Mouse (Mus musculus) midbrain, embryonic 11.5 days (tissue): Measurements from ENCODE around the gene Ppt1. TPM values are rescaled to one million over a fixed set of nuclear protein-coding genes. Genes with fewer than 3 reads are reported as not detected.

Experiments
- ATAC-seq: fragments of 200-750 bp; cut with Nextera tagmentation; 2 replicates; pipeline ENCODE4 v1.8.0; 2017; ENCODE audit warnings: moderate TSS enrichment, moderate library complexity; ENCODE audit not compliant: low FRiP score
- DNase-seq: peaks from one replicate; pipeline ENCODE4 v3.0.0; 2015; ENCODE audit warnings: low spot score; ENCODE audit errors: missing footprints
- H3K27ac ChIP-seq: fragments of 300-500 bp; sonication (generic); 2 replicates; pipeline ENCODE4 v1.5.1; 2014; ENCODE audit warnings: low read depth, low read length
- H3K27me3 ChIP-seq: fragments of 300-500 bp; sonication (generic); 2 replicates; pipeline ENCODE4 v1.6.1; 2014; ENCODE audit warnings: mild to moderate bottlenecking, low read length, moderate library complexity, mixed read lengths; ENCODE audit not compliant: control insufficient read depth, insufficient read depth
- H3K36me3 ChIP-seq: fragments of 300-500 bp; sonication (generic); 2 replicates; pipeline ENCODE4 v1.6.1; 2014; ENCODE audit warnings: mild to moderate bottlenecking, low read length, moderate library complexity, mixed read lengths; ENCODE audit not compliant: control insufficient read depth, insufficient read depth
- H3K4me1 ChIP-seq: fragments of 300-500 bp; sonication (generic); 2 replicates; pipeline ENCODE4 v1.6.1; 2014; ENCODE audit warnings: low read length; ENCODE audit not compliant: control insufficient read depth, insufficient read depth
- H3K4me2 ChIP-seq: fragments of 300-500 bp; sonication (generic); 2 replicates; pipeline ENCODE4 v1.6.1; 2014; ENCODE audit warnings: mild to moderate bottlenecking, moderate library complexity
- H3K4me3 ChIP-seq: fragments of 300-500 bp; sonication (generic); 2 replicates; pipeline ENCODE4 v1.5.1; 2014; ENCODE audit warnings: low read depth, low read length
- H3K9ac ChIP-seq: fragments of 300-500 bp; sonication (generic); 2 replicates; pipeline ENCODE4 v1.6.1; 2014; ENCODE audit warnings: low read length
- H3K9me3 ChIP-seq: fragments of 300-500 bp; sonication (generic); 2 replicates; pipeline ENCODE4 v1.6.1; 2016; ENCODE audit warnings: low read length; ENCODE audit not compliant: control insufficient read depth
- WGBS: fragments of 180-500 bp; shearing (Covaris S2); extraction: QIAGEN DNeasy Blood & Tissue Kit; methylation state at CpG from one replicate; pipeline ENCODE4 v1.1.7; 2014; 5-methylcytosine and 5-hydroxymethylcytosine counted together
- polyA plus RNA-seq: library from polyadenylated mRNA; unstranded; fragments of >200 nt; fragmentation: Nextera tagmentation; extraction: Ambion mirVana; gene quantifications from 2 replicates; pipeline ENCODE4 v1.2.1, GENCODE M21; 2014

Ppt1 gene
- polyA plus RNA-seq, 1 experiment from 2014 or later: 63.7 TPM

DNA sequence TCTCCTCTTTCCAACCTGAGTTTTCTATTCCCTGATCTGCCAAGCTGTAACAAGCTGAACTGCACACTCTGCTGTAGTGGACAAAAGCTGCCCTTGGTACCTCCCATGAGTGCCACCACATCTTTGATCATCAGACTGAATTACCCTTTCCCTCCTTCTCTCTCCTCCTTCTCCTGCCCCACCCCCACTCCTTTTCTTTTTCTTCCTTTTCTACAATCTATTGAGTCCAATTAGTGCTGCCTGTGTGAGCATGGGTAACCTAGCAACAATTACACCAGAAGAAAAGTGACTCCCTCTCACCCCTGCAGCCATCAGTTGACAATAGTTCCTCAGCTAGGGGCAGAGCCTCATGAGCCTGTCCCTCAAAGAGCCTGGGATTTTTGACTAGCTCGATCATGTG is 4.2 kb upstream of the Ppt1 start:
- H3K4me1 ChIP-seq: peaks cover 17% of the 10 kb centered on the region; the same call in 1 of the 2 replicates
- 24% methylated on average over 1 of the region's 1 CpGs for WGBS
- peak overlapping the region; percentile 69; the same call in 1 of the 2 replicates for H3K27ac ChIP-seq
- no peak overlapping the region for H3K9ac ChIP-seq
- no peaks in the 10 kb centered on the region for H3K27me3 ChIP-seq
- H3K9me3 ChIP-seq: no peaks in the 10 kb centered on the region
- ATAC-seq (peak; percentile 83), DNase-seq (peak; percentile 90)
- no peaks in the 10 kb centered on the region for H3K36me3 ChIP-seq
- H3K4me2 ChIP-seq: no peak overlapping the region
- H3K4me3 ChIP-seq: no peak overlapping the region

DNA sequence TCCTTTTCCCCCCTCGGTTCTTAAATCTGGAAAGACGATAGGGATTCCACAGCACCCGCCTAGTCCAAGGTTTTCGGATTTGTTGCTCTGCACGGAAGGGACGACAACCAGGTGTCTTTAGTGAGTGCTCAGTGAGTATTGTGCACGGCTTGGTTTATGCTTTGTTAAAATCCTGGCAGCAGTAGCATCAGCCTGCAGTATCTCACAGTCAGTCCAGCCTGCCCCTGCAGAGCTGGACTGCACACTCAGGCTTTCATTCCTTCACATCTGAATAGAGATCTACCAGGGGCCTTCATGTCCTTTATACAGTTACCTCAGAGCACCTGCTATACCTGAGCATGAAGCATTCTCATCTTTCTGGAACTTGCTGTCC is 347 bp downstream of the Ppt1 start:
- H3K9ac ChIP-seq: peak overlapping the region; percentile 87
- WGBS: under 1% methylated on average over 7 of the region's 7 CpGs
- H3K4me3 ChIP-seq: peak overlapping the region; percentile 58
- no peaks in the 10 kb centered on the region for H3K36me3 ChIP-seq
- H3K27me3 ChIP-seq: no peaks in the 10 kb centered on the region
- H3K27ac ChIP-seq: no peak overlapping the region; the same call in 1 of the 2 replicates
- peaks cover 21% of the 10 kb centered on the region; the same call in 1 of the 2 replicates for H3K4me1 ChIP-seq
- no peaks in the 10 kb centered on the region for H3K9me3 ChIP-seq
- ATAC-seq (peak; percentile 19), DNase-seq (no peak)
- H3K4me2 ChIP-seq: peak overlapping the region; percentile 82

DNA sequence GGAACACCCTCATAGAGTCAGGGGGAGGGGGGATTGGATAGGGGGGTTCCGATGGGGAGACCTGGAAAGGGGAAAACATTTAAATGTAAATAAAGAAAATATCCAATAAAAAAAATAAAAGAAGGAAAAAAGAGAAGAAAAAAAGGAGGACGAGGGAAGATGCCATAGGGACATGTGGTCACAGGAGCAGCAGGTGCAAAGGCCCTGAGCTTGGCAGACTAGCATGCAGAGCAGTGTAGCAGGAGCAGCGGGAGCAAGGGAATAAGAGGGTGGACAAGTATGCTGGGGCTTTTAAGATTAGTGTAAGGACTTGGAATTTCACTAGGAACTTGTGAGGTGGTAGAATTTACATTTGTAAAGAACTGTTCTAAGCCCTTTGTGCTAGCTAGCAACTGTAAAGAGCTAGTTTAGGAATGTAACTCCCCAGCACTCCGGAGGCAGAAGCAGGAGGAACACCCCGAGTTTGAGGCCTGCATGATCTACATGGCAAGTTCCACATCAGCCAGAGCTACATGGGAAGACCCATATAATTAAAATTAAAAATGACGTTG is 1.2 kb downstream of the Ppt1 start:
- WGBS: 74% methylated on average over 6 of the region's 6 CpGs

DNA sequence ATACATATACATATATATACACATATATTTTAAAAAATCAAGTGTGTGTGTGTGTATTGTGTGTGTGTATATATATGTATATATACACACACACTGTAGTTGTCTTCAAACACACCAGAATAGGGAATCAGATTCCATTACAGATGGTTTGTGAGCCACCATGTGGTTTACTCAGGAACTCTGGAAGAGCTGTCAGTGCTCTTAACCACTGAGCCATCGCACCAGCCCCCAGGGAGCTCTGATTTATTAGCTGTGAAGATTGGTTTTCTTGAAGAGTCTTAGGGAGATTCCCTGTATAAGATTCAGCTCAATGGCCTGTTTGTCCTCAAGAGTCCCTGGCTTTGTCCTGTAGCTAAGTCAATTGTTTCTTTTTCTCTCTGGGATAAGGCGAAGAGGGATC is 2.0 kb downstream of the Ppt1 start:
- ATAC-seq (no peak), DNase-seq (no peak)
- Histone ChIP-seq H3K4me1 (peaks cover 13% of the 10 kb centered on the region; the same call in 1 of the 2 replicates), H3K27me3 (no peaks in the 10 kb centered on the region), H3K27ac (no peak overlapping the region), H3K4me2 (no peak overlapping the region), H3K36me3 (peaks cover 7% of the 10 kb centered on the region; the same call in 1 of the 2 replicates), H3K9ac (no peak overlapping the region), H3K9me3 (no peaks in the 10 kb centered on the region; the same call in 1 of the 2 replicates), H3K4me3 (no peak overlapping the region)
- 74% methylated on average over 2 of the region's 2 CpGs for WGBS

More for the DNA sequence above, 1.2 kb downstream of the Ppt1 start:
- H3K27ac ChIP-seq: no peak overlapping the region
- H3K36me3 ChIP-seq: peaks cover 7% of the 10 kb centered on the region; the same call in 1 of the 2 replicates
- H3K9ac ChIP-seq: no peak overlapping the region
- no peak for ATAC-seq
- H3K4me3 ChIP-seq: no peak overlapping the region
- H3K4me1 ChIP-seq: peaks cover 15% of the 10 kb centered on the region; the same call in 1 of the 2 replicates
- H3K4me2 ChIP-seq: peak overlapping the region; percentile 82; the same call in 1 of the 2 replicates
- H3K9me3 ChIP-seq: no peaks in the 10 kb centered on the region; the same call in 1 of the 2 replicates
- no peaks in the 10 kb centered on the region for H3K27me3 ChIP-seq
- peak; percentile 64 for DNase-seq

DNA sequence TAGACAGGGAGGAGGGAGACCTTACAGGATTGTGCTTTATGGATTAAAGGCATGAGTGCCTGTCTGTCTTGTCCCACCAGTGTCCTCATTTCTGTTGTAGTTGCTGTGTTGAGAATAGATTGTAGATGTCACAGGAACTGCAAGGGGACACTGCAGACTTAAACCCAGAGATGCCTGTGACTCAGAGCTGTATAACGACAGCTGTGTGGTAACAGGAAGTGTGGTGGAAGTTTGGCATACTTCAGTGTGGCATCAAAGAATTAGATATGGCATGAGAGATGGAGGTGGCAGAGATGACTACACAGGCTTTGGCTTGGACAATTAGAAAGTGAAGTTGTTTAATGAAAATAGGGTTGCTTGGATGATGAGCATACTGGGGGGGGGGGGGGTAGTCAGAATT is 2.4 kb downstream of the Ppt1 start:
- H3K4me3 ChIP-seq: no peak overlapping the region
- H3K9me3 ChIP-seq: no peaks in the 10 kb centered on the region; the same call in 1 of the 2 replicates
- H3K4me1 ChIP-seq: peaks cover 13% of the 10 kb centered on the region; the same call in 1 of the 2 replicates
- H3K27me3 ChIP-seq: no peaks in the 10 kb centered on the region
- H3K4me2 ChIP-seq: no peak overlapping the region
- WGBS: 91% methylated on average over 1 of the region's 1 CpGs
- no peak for ATAC-seq
- no peak for DNase-seq
- H3K27ac ChIP-seq: no peak overlapping the region
- no peak overlapping the region for H3K9ac ChIP-seq
- H3K36me3 ChIP-seq: peaks cover 7% of the 10 kb centered on the region; the same call in 1 of the 2 replicates

DNA sequence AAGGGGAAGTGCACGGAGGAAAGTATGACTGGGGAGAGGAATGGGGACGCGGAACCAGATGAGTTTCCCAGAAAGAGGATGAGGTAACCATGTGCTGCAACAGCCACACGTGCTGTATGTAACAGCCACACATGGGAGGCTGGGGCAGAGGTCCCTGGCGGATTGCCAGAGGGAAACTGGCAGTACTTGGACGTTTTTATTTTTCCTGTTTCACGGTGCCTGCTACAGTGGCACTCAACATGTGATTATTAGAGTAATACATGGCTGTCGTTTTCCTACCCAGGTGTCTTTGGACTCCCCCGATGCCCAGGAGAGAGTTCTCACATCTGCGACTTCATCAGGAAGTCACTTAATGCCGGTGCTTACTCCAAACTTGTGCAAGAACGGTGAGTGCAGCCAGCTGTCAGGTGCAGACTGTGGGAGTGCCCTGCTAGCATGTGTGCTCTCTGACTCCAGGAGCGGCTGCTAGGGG is 12.1 kb downstream of the Ppt1 start:
- no peak overlapping the region for H3K27ac ChIP-seq
- ATAC-seq (no peak), DNase-seq (no peak)
- 89% methylated on average over 13 of the region's 13 CpGs for WGBS
- H3K9ac ChIP-seq: no peak overlapping the region
- peaks cover 24% of the 10 kb centered on the region for H3K36me3 ChIP-seq
- no peak overlapping the region for H3K4me3 ChIP-seq
- no peaks in the 10 kb centered on the region for H3K4me1 ChIP-seq
- no peaks in the 10 kb centered on the region for H3K9me3 ChIP-seq
- H3K27me3 ChIP-seq: no peaks in the 10 kb centered on the region
- no peak overlapping the region for H3K4me2 ChIP-seq

DNA sequence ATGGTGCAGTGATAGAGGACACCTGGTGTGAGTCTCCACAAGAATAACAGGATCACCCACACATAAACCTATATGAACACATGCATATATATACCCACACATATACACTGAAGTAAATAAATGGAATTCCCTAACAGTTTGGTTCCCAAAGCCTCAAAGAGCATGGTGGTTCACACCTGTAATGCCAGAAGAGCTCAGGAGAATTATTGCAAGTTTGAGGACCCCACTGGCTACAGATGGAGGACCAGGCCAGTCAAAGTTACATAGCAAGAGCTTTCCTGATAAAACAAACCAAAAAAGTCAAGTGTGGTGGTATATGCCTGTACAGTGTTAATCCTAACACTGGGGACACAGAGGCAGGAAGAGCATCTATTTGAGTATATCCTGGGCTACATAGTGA is 15.5 kb downstream of the Ppt1 start:
- Histone ChIP-seq H3K4me2 (no peak overlapping the region), H3K9ac (no peak overlapping the region), H3K27me3 (no peaks in the 10 kb centered on the region), H3K4me1 (no peaks in the 10 kb centered on the region), H3K4me3 (no peak overlapping the region), H3K9me3 (no peaks in the 10 kb centered on the region), H3K36me3 (peaks cover 9% of the 10 kb centered on the region), H3K27ac (no peak overlapping the region)
- no peak for ATAC-seq
- DNase-seq: peak; percentile 54

DNA sequence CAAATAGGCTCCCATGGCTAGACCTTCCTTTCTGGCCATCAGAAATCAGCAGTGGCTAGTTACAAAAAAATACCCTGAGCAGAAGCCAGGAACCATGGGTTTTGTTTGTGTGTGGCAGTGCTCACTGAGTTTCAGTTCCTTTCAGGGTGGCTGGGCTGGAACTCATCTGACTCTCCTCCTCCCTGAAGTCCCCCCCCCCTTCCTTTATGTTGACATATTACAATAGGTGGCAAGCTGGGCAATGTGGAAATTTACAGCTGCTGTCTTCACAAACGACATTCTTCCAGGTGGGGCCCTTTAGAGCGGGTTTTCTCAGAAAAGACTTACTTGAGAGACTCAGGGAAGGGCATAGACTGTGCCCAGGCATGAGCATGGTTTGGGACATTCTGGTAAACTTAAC is 17.6 kb downstream of the Ppt1 start:
- Histone ChIP-seq H3K4me3 (no peak overlapping the region), H3K36me3 (peaks cover 9% of the 10 kb centered on the region), H3K27ac (no peak overlapping the region), H3K4me1 (no peaks in the 10 kb centered on the region), H3K4me2 (no peak overlapping the region), H3K9ac (no peak overlapping the region), H3K27me3 (no peaks in the 10 kb centered on the region), H3K9me3 (no peaks in the 10 kb centered on the region)
- WGBS: 75% methylated on average over 2 of the region's 2 CpGs
- ATAC-seq (no peak), DNase-seq (no peak)

DNA sequence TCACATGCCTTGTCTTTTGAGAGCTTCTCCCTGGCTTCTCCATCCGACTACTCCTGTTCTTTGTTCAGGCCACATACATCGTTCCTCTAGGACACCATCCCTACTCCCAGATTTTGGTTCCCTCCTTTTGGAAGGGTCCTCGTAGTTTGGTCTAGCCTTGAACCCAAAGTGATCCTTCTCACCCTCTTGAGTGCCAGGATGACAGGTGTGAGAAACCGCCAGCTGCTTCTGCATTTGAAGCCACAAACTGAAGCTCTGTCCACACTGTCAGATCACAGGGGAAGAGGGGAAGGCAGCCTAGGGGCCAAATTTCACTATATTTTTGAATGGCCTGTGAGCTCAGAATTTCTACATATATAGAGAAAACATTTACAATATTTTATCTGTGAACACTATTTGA is 18.7 kb downstream of the Ppt1 start:
- Histone ChIP-seq H3K36me3 (peaks cover 9% of the 10 kb centered on the region), H3K9me3 (no peaks in the 10 kb centered on the region), H3K4me2 (no peak overlapping the region), H3K9ac (no peak overlapping the region), H3K4me1 (no peaks in the 10 kb centered on the region), H3K4me3 (no peak overlapping the region), H3K27ac (no peak overlapping the region), H3K27me3 (no peaks in the 10 kb centered on the region)
- DNase-seq (no peak), ATAC-seq (no peak)
- 90% methylated on average over 4 of the region's 4 CpGs for WGBS
